Mouse (Mus musculus) layer of hippocampus, postnatal 36 days (tissue): Measurements from ENCODE around the gene Thbs1. TPM values are rescaled to one million over a fixed set of nuclear protein-coding genes. Genes with fewer than 3 reads are reported as not detected.
"Not testable (repeated sequence)": the region's sequence is repeated elsewhere in the genome, so short reads cannot be mapped to it uniquely, and the experiment has no call there.

ENCODE experiments used
- DNase-seq, 2 experiments: peaks; one replicate each; pipeline ENCODE4 v3.0.0; 2022
- total RNA-seq, 2 experiments: library from RNA; stranded (reverse); gene quantifications; 2 replicates each; pipeline ENCODE4 v1.2.3; 2021

The Thbs1 gene
- total RNA-seq, 2 experiments from 2014 or later, result 1.9 to 2.7 TPM

DNA sequence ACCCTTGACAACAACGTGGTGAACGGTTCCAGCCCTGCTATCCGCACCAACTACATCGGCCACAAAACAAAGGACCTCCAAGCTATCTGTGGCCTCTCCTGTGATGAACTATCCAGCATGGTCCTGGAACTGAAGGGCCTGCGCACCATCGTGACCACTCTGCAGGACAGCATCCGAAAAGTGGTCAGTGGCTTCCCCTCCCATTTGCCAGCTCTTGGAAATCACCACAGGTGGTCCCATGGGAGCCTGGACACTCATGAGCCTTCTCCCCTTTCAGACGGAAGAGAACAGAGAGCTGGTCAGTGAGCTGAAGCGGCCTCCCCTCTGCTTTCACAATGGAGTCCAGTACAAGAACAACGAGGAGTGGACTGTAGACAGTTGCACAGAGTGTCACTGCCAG, 3.0 kb downstream of the Thbs1 start:
- DNase-seq, result no peak

DNA sequence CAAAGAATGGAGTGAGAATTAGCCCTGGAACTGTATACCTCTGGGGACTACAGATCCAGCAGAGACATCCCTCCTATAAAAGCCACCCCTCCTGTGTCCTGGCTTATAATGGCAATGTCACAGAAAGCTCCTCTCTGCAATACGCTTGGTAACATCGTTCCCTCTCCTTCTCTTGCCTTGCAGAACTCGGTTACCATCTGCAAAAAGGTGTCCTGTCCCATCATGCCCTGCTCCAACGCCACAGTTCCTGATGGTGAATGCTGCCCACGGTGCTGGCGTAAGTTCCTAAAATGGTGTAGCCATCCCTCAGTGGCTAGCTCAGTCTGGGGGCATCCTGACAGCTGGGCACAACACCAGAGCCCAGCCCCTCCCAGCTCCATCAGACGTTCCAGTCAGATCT, 4.0 kb downstream of the Thbs1 start:
- DNase-seq, result no peak

DNA sequence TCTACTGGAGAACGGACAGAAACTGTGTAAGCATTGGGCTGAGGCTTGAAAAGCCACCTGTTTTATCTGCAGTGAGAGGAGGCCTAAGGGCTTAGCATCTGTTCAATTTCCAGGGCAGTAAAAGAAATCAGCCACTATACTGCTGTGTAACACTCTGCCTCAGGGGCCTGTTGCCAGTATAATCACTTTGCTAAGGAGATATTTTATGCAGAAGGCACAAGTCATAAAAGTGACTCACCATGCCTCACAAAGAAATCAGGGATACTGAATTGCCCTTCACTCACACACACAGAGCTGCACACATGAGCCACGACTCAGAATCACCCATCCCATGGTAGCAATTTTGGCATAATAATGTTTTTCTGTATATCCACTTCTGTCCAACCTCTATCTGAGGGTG, 4.5 kb downstream of the Thbs1 start:
- DNase-seq, result no peak

DNA sequence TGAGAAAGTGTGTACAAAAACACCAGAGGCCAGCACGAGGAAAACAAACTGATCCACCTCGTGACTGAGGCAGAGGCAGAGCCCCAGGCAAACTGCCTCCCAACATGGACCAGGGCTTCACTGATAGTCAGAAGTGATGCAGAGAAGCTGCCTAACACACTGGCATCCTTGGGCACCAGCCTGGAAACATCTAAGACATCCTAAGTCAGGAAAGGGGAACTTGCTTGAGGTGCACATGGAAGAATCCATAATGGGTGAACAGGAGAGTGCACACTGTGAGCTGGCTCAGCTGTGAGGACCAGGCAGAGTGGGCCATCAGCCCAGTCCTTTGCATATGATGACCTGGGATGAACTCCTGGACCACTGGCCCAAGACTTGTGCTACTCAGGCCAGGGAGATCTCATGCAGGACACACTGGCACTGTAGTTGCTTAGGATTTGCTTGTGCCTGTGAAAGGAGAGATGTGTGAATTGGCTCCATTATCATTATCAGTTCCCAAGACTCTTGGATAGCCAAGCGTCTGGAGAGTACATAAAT, 5.1 kb downstream of the Thbs1 start:
- DNase-seq, result no peak

DNA sequence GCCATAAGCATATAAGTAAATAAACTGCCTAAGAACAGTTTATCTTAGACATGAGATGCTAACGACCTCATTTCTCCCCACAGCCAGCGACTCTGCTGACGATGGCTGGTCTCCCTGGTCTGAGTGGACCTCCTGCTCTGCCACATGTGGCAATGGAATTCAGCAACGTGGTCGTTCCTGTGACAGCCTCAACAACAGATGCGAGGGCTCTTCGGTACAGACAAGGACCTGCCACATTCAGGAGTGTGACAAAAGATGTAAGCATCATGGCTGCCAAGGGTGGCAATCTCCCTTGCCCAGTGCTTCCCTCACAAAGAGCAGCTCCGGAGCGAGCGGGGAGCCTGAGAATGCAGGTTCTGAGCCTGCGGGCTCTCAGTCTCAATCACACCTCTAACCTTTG, 5.7 kb downstream of the Thbs1 start:
- DNase-seq, result no peak

DNA sequence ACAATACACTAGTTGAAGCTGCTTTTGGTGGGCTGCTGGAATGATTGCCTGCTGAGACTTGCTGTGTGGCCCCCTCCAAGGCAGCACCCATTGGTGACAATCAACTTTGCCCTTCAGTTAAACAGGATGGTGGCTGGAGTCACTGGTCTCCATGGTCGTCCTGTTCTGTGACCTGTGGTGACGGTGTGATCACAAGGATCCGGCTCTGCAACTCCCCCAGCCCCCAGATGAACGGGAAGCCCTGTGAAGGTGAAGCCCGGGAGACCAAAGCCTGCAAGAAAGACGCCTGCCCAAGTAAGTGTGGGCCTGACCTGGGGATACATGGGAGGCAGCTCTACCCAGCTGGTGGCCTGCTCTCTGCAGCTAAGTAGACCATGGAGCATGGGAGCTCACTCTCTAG, 6.4 kb downstream of the Thbs1 start:
- DNase-seq, result no peak

DNA sequence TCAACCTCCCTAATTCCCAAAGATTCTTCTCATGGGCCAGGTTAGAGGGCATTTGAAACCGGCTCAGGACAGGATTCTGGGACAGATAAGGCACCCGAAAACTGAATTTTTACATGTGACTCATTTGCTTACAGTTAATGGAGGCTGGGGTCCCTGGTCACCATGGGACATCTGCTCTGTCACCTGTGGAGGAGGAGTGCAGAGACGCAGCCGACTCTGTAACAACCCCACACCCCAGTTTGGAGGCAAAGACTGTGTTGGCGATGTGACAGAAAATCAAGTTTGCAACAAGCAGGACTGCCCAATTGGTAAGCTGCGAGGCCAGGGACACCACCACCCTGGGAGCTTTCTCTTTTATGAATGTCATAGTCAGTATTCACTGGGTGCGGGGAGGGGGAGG, 6.8 kb downstream of the Thbs1 start:
- no peak for DNase-seq

DNA sequence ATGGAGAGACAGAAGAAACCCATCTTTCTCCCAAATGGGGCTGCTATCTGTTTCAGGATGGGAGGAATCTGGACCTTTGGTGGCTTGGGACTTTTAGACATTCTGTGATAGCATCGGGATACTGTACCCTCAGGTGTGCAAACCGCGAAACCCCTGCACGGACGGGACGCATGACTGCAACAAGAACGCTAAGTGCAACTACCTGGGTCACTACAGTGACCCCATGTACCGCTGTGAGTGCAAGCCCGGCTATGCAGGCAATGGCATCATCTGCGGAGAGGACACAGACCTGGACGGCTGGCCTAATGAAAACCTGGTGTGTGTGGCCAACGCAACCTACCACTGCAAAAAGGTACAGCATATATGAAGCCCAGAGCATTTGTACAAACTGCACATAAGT, 8.0 kb downstream of the Thbs1 start:
- DNase-seq, result no peak

DNA sequence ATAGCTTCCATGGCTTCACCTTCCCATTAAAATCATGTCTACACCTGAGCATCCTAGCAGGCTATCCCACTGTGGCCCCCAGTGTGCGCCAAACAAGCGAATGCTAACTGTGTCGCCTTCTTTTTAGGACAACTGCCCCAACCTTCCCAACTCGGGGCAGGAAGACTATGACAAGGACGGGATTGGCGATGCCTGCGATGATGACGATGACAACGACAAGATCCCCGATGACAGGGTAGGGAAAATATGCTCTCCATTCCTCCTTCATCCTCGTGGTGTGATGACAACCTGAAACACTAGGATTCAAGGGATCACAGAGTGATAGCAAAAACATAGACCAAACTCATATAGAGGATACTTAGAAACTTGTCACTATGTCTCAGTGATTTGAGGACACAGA, 8.4 kb downstream of the Thbs1 start:
- DNase-seq, result no peak

DNA sequence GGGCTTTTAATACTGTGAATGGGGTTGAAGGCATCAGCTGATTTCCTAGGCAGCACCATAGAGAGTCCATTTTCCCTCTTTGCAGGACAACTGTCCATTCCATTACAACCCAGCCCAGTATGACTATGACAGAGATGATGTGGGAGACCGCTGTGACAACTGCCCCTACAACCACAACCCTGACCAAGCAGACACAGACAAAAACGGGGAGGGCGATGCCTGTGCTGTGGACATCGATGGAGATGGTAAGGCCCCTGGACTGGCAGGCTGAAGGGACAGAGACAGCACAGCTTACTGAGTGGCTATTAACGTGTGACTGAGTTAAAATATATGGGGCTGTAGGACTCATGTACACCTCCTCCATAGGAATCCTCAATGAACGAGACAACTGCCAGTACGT, 9.1 kb downstream of the Thbs1 start:
- DNase-seq, result no peak

DNA sequence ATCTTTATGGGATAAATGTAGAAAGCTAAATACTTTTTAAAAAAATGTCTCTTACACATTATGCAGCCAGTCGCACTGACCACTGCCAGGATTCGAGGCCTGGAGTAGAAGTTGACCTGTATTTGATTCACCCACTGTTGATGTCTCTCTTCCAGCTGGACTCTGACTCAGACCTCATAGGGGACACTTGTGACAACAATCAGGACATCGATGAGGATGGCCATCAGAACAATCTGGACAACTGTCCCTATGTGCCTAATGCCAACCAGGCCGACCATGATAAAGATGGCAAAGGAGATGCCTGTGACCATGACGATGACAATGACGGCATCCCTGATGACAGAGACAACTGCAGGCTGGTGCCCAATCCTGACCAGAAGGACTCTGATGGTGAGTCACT, 10.6 kb downstream of the Thbs1 start:
- no peak for DNase-seq

DNA sequence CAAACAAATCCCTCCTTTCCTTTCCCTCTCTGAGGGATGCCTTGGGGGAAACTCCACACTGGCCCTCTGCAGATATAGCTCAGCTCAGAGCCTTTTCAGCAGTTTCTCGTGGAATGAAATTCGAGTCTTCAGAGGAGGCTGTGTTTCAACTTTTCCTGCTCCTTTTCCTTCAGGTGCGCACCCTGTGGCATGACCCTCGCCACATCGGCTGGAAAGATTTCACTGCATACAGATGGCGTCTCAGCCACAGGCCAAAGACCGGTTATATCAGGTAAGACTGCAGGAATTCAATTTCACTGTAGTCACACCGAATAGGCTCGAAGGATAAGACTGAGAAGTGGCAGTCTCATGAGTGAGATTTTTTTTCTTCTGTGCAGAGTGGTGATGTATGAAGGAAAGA, 12.1 kb downstream of the Thbs1 start:
- no peak for DNase-seq

DNA sequence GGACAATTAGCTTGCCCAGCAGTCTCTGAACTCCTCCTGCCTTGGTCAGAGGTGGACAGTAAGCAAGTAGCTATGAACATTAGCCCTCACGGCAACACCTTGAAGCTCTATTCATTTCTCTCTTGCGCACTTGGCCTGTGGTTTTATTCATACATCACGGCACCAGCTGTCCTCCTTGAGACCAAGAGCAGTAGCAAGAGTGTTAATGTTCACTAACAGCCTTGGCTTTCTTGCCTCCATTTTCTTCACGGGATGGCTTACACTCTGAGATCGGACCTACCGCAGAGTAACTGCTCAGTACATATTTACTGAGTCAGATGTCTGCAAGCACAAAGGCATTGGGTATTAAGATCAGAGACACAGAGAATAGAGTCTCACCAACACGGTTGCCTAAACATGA, 12.8 kb downstream of the Thbs1 start:
- DNase-seq, result no peak

DNA sequence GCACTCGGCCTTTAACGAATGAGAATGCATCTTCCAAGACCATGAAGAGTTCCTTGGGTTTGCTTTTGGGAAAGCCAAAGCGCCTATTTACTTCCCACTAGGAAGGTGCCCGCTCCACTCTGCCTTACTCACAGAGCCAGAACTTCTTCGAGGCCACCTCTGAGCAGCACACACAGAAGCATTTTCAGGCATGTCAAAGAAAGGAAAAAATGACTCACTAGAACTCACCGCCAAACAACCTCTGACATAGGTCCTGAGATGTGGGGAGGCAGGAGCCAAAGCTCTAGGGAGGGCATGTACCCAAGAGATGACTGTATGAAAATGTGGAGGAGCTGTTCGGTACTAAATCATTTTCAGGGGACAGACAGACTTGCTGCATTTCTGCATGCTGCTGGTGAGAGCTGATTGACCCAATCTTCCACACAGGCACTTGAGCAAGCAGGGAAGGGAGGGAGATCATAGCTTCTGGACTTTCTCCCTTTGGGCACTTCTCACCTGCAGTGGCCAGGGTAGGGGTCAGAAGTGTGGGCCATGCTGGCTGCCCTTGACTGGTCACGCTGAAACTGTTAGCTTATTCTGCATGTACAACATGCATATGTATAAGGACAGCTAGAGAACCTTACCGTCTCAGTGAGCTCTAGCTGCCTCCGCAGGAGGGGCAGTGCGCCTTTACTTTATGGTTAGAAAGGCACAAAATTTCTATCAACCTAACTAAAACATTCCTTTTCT, 13.7 kb downstream of the Thbs1 start:
- DNase-seq, result no peak

DNA sequence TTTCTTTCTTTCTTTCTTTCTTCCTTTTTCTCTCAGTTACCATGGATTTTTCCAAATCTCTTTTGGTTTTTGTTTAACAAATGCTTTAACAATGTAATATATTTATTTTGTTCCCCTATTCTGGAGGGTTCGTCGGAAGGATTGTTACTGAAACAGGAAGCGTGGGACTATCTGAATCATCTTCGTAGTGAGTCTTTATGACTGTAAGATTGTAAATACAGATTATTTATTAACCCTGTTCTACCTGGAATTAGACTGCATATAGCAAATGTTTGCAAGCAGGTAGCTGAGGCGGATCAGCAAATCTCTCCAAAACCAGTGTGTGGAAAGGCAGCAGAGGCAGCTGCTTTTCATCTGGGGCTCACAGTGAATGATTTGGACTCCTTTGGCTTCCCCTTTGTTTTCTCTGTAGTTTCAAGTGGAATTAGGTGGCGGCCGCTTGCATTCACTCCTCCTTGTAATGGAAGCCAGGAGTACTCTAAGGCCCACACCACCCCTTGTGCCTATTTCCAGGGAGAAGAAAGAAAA, 14.3 kb downstream of the Thbs1 start:
- DNase-seq, result no peak

DNA sequence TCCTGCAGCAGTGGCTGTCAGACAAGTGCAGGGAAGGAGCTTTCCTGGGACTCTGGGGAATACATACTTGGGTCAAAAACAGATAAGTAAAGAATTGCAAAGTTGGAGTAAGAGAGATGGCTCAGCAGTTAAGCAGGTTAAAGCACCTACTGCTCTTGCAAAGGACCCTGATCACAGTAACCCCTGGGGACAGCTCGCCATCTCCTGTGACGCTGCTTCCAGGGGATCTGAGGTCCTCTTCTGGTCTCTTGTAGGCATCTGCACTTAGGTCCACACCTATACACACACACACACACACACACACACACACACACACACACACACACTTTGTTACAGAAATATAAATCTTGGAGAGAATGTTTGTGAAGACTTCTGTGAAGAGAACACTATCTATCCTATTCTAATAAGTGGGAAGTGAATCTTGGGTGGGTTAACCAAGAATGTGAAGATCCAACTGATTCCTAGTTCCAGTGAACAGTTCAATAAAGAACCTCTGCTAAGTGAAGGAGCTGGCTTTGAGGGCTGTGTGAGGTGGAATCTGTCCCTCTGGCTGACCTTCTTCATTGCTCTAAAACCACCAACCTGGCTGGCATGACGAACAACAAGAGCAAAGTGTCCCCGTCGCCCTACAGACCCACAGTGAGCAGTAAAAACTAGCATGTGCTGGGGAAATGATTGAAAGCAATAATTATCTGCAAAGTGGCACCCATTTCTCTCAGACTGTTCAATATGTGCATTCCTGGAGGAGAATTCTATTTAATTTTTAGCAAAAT, 16.0 kb downstream of the Thbs1 start:
- DNase-seq, result no peak

DNA sequence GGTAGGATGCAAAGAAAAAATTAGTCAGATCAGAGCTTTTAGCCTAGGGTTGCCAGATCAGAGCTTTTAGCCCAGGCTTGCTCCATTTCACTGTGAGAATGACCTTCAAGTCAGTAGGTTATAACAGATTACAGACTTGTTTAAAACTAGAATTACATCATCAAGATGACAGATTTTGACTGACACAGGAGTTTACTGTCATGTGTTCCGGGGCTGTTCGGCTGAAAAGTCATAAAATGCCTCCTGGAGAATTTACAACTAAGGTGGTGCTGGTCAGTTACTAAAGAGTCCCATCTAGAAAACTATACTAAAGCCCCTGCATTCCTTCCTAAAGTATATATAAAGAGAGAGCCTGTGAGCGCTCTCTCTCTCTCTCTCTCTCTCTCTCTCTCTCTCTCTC, 16.6 kb downstream of the Thbs1 start:
- DNase-seq, result no peak

DNA sequence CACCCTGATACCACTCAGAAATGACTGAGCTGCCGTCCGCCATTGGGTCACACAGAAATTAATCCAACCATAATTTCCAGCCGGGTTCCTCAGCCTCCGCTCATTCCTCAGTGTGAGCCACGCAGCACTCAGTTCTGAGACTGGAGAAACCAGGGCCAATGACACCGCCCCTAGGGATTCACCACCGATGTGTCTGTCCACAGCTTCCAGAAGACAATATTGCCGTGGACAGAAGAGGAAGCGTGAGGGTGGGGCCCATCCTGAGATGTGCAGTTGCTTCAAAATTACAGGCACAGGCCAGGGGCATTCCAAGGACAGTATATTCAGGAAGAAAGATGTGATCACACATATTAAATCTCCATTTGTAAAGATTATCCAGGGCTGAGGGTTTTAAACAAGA, 25.4 kb downstream of the Thbs1 start:
- DNase-seq, result no peak

DNA sequence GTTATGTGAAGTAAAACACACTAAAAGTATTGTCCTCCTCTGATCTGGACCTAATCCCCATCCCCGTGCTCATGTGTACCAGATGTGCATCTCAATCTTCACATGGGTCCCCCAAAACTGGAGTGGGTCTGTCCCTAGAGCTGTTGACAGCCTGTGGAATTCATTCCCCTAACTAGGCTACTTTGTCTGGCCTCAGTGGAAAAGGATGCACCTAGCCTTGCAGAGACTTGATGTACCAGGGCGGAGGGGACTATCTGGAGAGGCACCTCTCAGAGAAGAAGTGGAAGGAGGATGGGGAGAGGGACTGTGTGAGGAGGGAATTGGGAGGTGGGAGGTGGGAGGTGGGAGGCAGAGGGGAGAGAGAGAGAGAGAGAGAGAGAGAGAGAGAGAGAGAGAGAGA, 26.1 kb downstream of the Thbs1 start:
- DNase-seq, result no peak

DNA sequence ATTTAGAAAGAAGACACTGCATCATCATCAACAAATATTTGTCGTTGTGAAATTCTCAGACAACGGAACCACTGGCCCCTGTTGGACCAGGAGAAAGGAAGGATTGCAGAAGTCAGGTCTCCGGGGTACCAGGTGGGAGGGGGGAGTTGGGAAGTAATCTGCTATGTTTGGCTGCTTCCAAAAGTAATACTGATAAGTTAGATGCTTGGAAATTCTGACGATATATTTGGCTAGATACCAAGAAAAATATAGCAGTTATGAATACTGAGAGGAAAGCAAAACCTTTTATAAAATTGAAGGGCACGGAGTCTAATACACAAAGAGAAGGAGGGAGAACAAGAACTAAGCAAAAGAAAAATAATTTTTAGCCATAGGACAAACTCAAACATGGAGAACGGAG, 27.6 kb downstream of the Thbs1 start:
- DNase-seq, result no peak

DNA sequence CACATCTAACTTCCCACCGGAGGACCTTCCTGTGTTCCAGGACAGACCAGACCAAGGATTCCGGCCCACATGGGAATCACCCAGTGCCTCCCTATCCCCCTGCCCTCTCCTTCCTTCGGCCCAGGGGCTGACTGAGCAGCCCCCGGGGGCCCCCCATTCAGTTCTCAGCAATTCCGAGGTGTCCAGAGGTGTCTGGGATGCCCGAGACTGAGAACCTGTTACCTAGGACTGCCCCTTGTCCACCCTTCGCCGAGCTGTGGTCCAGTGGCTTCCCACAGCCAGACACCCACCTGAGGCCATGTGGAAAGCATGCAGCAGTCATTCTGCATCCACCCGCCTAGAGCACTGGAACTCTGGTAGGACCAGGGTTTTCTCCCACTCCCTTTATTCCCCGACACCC, 30.0 kb downstream of the Thbs1 start:
- DNase-seq, result no peak

DNA sequence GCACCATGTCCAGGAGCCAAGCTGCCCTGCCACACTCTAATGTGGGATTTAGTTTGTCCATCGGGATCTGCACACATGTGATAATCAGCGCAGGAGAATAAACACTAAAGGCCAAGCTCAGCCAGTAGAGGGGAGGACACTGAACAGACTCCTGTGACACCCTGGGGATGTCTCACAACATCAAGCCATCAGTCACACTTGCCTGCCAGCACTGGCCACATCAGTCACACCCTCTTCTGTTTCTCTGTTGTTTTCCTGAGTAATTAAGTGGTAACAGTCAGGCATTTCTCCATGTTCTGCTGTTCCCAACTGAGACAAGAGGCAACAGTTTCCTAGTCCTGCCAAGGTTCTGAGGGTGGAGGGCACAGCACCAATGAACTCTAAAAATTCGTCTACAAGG, 36.1 kb downstream of the Thbs1 start:
- not testable (repeated sequence) for DNase-seq

DNA sequence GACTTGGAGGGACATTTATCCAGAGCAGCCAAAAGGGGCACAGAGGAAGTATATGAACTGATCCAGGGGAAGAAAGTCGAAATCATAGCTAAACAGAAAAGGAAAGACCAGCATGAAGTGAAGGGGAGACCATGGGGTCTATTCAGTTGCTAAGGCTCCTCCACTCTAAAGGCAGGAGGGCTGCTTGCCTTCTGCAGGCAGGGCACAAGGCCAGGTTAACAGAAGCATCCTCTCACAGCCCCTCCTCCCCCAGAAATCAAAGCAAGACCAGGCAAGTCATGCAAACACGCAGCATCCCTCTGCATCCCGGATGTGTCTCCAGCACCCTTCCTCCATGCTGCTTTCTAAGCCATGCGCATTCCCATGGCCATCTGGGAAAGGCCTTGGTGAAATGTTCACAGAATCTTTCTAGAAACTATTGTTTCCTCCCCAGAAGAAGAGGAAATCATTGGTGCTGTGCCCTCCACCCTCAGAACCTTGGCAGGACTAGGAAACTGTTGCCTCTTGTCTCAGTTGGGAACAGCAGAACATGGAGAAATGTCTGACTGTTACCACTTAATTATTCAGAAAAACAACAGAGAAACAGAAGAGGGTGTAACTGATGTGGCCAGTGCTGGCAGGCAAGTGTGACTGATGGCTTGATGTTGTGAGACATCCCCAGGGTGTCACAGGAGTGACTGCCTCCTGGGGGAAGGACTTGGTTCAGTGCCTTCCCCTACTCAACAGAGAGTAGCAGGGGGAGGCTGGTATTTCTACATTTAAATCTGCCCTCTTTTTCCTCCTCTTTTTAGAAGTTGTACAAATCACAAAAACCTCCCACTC, 36.9 kb downstream of the Thbs1 start:
- no peak for DNase-seq
